Mouse (Mus musculus) adrenal gland, adult 10 weeks (tissue): ENCODE measurements around the gene Nbl1. TPM values are rescaled to one million over a fixed set of nuclear protein-coding genes. Genes with fewer than 3 reads are reported as not detected.

Source experiments
- polyA plus RNA-seq: library from polyadenylated mRNA; stranded (reverse); fragments of 350-450 nt; fragmentation: Illumina TruSeq; extraction: RNeasy Lipid Tissue Mini Kit (QIAGEN cat#74804); gene quantifications from one replicate; pipeline ENCODE4 v1.2.3, GENCODE M21; 2014; ENCODE audit warnings: low read depth, low replicate concordance

The Nbl1 gene
- polyA plus RNA-seq, result 3.0 TPM

GRCm38 (mm10) chr4:139092356-139093195 lies at the start of gene Nbl1:
TSS of gene Nbl1 (minus strand) at chr4:139092993.

GRCm38 (mm10) chr4:139130701-139131549 lies 38.1 kb upstream of the Nbl1 start, which contains the start of gene Minos1:
TSS of gene Minos1 (minus strand) at chr4:139131113.

GRCm38 (mm10) chr4:139075041-139075711 lies 17.6 kb downstream of the Nbl1 start, which contains the start of gene Htr6:
TSS of gene Htr6 (minus strand) at chr4:139075570.

Other genes with a start within 250 kb of the Nbl1 start
- gene Pla2g5, start 229.5 kb downstream of the Nbl1 start, polyA plus RNA-seq, result 15.9 TPM
- gene Gm13030, start 219.0 kb downstream of the Nbl1 start, polyA plus RNA-seq, result not detected
- not detected for gene Pla2g2e, start 215.1 kb downstream of the Nbl1 start, polyA plus RNA-seq
- 2.0 TPM for gene Otud3, start 179.0 kb downstream of the Nbl1 start, polyA plus RNA-seq
- gene Rnf186, start 125.9 kb downstream of the Nbl1 start, polyA plus RNA-seq, result not detected
- 3.0 TPM for gene Tmco4, start 120.1 kb downstream of the Nbl1 start, polyA plus RNA-seq
- not detected for gene Htr6, start 17.4 kb downstream of the Nbl1 start, polyA plus RNA-seq
- 351 TPM for gene Minos1, start 38.1 kb upstream of the Nbl1 start, polyA plus RNA-seq
- 66.3 TPM for gene Capzb, start 99.9 kb upstream of the Nbl1 start, polyA plus RNA-seq
- gene Pqlc2, start 217.7 kb upstream of the Nbl1 start, polyA plus RNA-seq, result 0.93 TPM
- 0.99 TPM for gene Akr7a5, start 217.8 kb upstream of the Nbl1 start, polyA plus RNA-seq